Mouse (Mus musculus): ENCODE data around the gene Acacb.

GRCm38 (mm10) chr5:114137481-114138276 lies 8.7 kb upstream of the Acacb start:
- no peak for TF ChIP-seq ZC3H11A (IDR thresholded peaks at IDR 0.05; ENCODE audit: low read depth, low read length)
- TF ChIP-seq CTCF (conservative IDR thresholded peaks at IDR 0.05 in 1 of 2, IDR thresholded peaks at IDR 0.05 in 1 of 2; ENCODE audit: low read depth in 2 of 2, low read length in 2 of 2) = no peak
- no peak for TF ChIP-seq SMC3 (IDR thresholded peaks at IDR 0.05; ENCODE audit: low read depth, low read length)
- no peak for TF ChIP-seq EP300 (IDR thresholded peaks at IDR 0.05; ENCODE audit: low read length)
- TF ChIP-seq POLR2A (IDR thresholded peaks at IDR 0.05; ENCODE audit: low read depth, low read length) = no peak
- no peak for TF ChIP-seq HCFC1 (IDR thresholded peaks at IDR 0.05; ENCODE audit: low read depth, low read length)
- TF ChIP-seq TCF12 (IDR thresholded peaks at IDR 0.05; ENCODE audit: low read depth, low read length) = no peak
- TF ChIP-seq NELFE (IDR thresholded peaks at IDR 0.05; ENCODE audit: low read depth, low read length) = no peak
